Mouse (Mus musculus): Measurements from ENCODE around the gene Pxn. TPM values are rescaled to one million over a fixed set of nuclear protein-coding genes. Genes with fewer than 3 reads are reported as not detected.
A peak's percentile ranks its signal among the peaks of the same experiment; 100 is the strongest.

Gene Pxn
- polyA plus RNA-seq, 1 experiment from 2014 or later = 56.4 TPM

DNA sequence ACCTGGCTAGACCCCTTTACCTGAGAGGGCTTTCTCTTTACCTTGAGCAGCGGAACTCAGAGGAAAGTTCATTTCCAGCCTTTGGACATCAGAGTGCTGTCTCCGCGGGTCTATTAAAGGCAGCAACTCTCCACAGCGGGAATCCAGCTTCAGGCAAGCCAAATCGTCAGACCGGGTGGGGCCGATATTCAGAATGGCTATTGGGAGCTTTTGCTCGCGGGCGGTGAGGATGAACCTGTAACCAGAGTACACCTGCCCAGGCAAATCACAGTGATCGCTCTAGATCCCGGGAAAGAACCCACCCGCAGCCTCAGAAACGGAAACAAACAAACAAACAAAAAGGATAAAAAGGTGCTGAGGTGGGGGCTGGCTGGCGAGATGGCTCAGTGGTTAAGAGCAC, 26.9 kb upstream of the Pxn start:
- Histone ChIP-seq H3K27me3 (replicated peaks; ENCODE audit: insufficient read depth, low read length) (no peaks in the 10 kb centered on the region), H3K27ac (ENCODE audit: low read length) (no peak overlapping the region), H3K4me1 (ENCODE audit: insufficient read depth, low read depth, low read length) (no peaks in the 10 kb centered on the region; the same call in none of the 2 replicates), H3K9ac (replicated peaks; ENCODE audit: low read depth) (no peak overlapping the region), H3K36me3 (ENCODE audit: insufficient read depth, low read length) (0 out of 2 replicates have a peak, but pooled peaks cover 3% of the 10 kb centered on the region), H3K4me3 (ENCODE audit: low read depth, low read length) (no peak overlapping the region), H3K9me3 (ENCODE audit: low read length) (no peaks in the 10 kb centered on the region), H3K4me2 (replicated peaks; ENCODE audit: low read depth, low read length) (no peak overlapping the region)
- ATAC-seq (no peak), DNase-seq (ENCODE audit: low spot score) (no peak)
- WGBS = 64% methylated on average over 15 of the region's 15 CpGs
- TF ChIP-seq EP300 (IDR thresholded peaks at IDR 0.05) (no peak), CTCF (IDR thresholded peaks at IDR 0.05) (no peak)

DNA sequence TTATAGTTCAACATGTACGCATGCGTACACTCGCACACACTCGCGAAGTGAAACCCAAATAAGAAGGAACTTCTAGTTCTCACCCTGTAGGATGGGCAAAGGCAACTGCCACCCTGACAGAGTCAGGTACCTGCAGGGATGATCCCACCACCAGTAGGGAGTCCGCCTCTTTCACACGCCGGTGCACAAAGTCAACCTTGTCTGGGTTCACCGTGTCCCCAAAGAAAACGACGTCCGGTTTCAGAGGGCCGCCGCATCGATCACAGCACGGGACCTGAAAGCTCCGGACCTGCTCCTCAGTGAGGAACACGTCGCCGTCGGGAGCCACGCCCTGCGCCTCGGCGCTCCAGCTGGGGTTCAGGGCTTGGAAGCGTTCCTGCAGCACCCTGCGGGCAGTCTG, 26.4 kb upstream of the Pxn start:
- DNase-seq (ENCODE audit: low spot score) (no peak), ATAC-seq (no peak)
- H3K4me1 ChIP-seq (ENCODE audit: insufficient read depth, low read depth, low read length) = no peaks in the 10 kb centered on the region; the same call in none of the 2 replicates
- H3K9me3 ChIP-seq (ENCODE audit: low read length) = no peaks in the 10 kb centered on the region
- H3K36me3 ChIP-seq (ENCODE audit: insufficient read depth, low read length) = 0 out of 2 replicates have a peak, but pooled peaks cover 3% of the 10 kb centered on the region
- H3K9ac ChIP-seq (replicated peaks; ENCODE audit: low read depth) = no peak overlapping the region
- TF ChIP-seq EP300 (IDR thresholded peaks at IDR 0.05) = no peak
- TF ChIP-seq CTCF (IDR thresholded peaks at IDR 0.05) = no peak
- 33% methylated on average over 27 of the region's 27 CpGs for WGBS
- no peaks in the 10 kb centered on the region for H3K27me3 ChIP-seq (replicated peaks; ENCODE audit: insufficient read depth, low read length)
- H3K4me2 ChIP-seq (replicated peaks; ENCODE audit: low read depth, low read length) = 0 out of 2 replicates have a peak overlapping the region, but pooled peaks have one; percentile 22
- H3K4me3 ChIP-seq (ENCODE audit: low read depth, low read length) = no peak overlapping the region; the same call in 1 of the 2 replicates
- no peak overlapping the region for H3K27ac ChIP-seq (ENCODE audit: low read length)

DNA sequence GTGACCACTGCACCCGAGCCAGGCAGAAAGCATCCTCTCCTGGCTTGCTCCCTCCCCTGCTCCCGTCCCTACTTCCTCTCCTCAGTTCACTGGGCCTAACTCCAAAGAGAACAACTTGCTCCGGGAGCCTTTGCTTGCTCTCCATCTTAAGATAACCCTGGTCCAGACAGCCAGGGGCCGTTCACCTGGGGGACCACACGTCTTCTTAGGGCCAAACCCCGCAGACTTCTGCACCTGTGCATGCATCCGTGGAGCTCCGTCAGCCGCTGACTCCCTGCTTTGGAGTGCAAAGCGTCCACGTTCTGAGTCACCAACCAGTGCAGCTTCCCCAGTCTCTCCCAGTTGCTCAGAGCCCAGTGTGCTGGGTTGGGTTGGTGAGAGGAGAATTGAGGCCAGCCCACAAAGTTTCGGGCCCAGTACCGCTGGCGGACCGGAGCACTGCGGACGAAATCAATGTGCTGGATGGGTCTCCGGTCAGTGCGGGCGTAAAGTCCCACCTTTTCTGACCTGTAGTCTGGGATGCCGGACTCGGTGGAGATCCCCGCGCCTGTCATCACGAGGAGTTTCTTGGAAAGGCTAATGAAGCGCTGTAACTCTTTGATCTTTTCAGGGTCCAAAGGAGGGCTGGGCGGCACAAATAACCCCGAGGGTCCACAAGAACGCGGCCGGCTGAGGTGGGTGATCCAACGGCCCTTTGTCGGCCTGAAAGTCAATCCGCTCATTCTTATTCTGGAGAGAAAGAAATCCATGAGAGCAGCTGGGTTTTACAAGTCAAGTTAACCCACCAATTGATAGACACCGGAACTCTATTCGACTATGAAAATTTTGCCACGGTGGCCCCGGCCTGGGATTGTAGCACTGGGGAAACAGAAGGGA, 23.8 kb upstream of the Pxn start:
- no peaks in the 10 kb centered on the region for H3K27me3 ChIP-seq (replicated peaks; ENCODE audit: insufficient read depth, low read length)
- no peak overlapping the region for H3K9ac ChIP-seq (replicated peaks; ENCODE audit: low read depth)
- H3K36me3 ChIP-seq (ENCODE audit: insufficient read depth, low read length) = 0 out of 2 replicates have a peak, but pooled peaks cover 3% of the 10 kb centered on the region
- H3K4me2 ChIP-seq (replicated peaks; ENCODE audit: low read depth, low read length) = no peak overlapping the region
- TF ChIP-seq CTCF (IDR thresholded peaks at IDR 0.05) = no peak
- H3K4me3 ChIP-seq (ENCODE audit: low read depth, low read length) = no peak overlapping the region
- ATAC-seq = no peak
- no peaks in the 10 kb centered on the region; the same call in 1 of the 2 replicates for H3K4me1 ChIP-seq (ENCODE audit: insufficient read depth, low read depth, low read length)
- H3K9me3 ChIP-seq (ENCODE audit: low read length) = no peaks in the 10 kb centered on the region
- DNase-seq (ENCODE audit: low spot score) = no peak
- 53% methylated on average over 38 of the region's 38 CpGs for WGBS
- H3K27ac ChIP-seq (ENCODE audit: low read length) = no peak overlapping the region

DNA sequence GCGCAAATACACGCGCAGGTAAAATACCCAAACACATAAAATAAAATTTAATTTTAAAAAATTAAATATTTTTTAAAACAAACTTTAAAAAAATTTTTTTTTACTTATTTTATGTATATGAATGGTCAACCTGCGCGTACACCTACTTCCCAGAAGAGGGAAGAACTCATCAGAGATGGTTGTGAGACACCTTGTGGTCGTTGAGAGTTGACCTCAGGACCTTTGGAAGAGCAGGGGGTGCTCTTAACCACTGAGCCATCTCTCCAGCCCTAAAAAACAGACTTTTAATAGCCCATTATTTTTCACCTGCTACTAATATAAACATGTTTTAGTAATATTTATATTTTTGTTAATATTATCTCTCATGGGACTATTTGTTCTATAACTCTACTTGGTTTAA, 23.1 kb upstream of the Pxn start:
- Histone ChIP-seq H3K4me2 (replicated peaks; ENCODE audit: low read depth, low read length) (no peak overlapping the region; the same call in 1 of the 2 replicates), H3K36me3 (ENCODE audit: insufficient read depth, low read length) (0 out of 2 replicates have a peak, but pooled peaks cover 3% of the 10 kb centered on the region), H3K27me3 (replicated peaks; ENCODE audit: insufficient read depth, low read length) (no peaks in the 10 kb centered on the region), H3K9ac (replicated peaks; ENCODE audit: low read depth) (no peak overlapping the region), H3K4me3 (ENCODE audit: low read depth, low read length) (no peak overlapping the region), H3K27ac (ENCODE audit: low read length) (no peak overlapping the region), H3K9me3 (ENCODE audit: low read length) (no peaks in the 10 kb centered on the region), H3K4me1 (ENCODE audit: insufficient read depth, low read depth, low read length) (no peaks in the 10 kb centered on the region; the same call in 1 of the 2 replicates)
- 57% methylated on average over 6 of the region's 6 CpGs for WGBS
- ATAC-seq = no peak
- TF ChIP-seq CTCF (IDR thresholded peaks at IDR 0.05) = 0 out of 2 replicates have a peak, but pooled peaks have one; percentile 6
- TF ChIP-seq EP300 (IDR thresholded peaks at IDR 0.05) = no peak
- DNase-seq (ENCODE audit: low spot score) = no peak

DNA sequence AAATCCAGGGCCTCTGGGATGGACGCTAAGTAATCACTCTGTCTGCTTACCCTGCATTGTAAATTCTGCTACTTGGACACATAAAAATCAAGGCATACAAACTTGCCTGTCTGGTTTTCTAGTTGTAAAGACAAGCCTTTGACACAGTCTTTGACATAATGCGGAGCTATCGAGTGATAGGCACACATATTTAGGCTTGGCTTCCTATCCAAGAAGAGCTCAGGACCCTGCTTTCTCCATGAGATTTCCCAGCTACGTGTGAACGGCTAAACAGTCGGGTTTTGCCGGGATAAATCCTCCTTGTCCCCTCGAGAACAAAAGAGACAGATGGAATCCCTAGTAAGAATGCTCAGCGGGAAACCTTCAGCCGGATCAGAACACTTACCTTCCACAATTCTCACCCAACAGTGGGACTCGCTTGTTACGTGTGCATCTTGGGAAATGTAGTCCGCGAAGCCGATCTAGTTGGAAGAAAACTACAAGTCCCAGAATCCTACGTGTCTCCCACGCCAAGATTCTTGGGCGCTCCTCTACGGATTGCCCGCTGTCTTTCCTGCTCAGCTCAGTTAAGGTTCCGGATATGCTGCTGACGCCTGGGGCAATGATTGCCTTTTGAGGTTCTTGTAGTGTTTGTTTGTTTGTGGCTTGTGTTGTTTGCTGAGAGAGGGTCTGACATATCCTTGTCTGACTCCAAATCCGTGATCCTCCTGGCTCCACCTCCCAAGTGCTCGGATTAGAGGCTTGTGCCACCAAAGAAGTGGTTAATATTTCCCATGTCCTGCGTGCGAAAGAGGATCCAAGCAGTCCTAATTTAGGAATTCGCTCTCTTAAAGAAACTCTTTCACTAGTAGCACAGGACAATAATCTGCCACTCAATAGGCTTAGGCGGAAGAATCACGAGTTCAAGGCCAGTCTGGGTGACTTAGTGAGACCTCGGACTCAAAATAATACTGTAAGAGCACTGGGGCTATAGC, 22.2 kb upstream of the Pxn start, which contains the start of gene Sirt4:
TSS of gene Sirt4 (minus strand) at position 779 of the 974 bp plus-strand sequence.
- DNase-seq (ENCODE audit: low spot score) = peak; percentile 99
- no peaks in the 10 kb centered on the region for H3K9me3 ChIP-seq (ENCODE audit: low read length)
- ATAC-seq = peak; percentile 92
- H3K4me1 ChIP-seq (ENCODE audit: insufficient read depth, low read depth, low read length) = peaks cover 4% of the 10 kb centered on the region; the same call in 1 of the 2 replicates
- WGBS = 5% methylated on average over 30 of the region's 30 CpGs
- H3K9ac ChIP-seq (replicated peaks; ENCODE audit: low read depth) = peak within 1 kb of the TSS; percentile 65
- H3K4me3 ChIP-seq (ENCODE audit: low read depth, low read length) = peak within 1 kb of the TSS; percentile 42
- 0 out of 2 replicates have a peak, but pooled peaks cover 3% of the 10 kb centered on the region for H3K36me3 ChIP-seq (ENCODE audit: insufficient read depth, low read length)
- TF ChIP-seq EP300 (IDR thresholded peaks at IDR 0.05) (no peak), CTCF (IDR thresholded peaks at IDR 0.05) (no peak)
- H3K27ac ChIP-seq (ENCODE audit: low read length) = peak within 1 kb of the TSS; percentile 84
- no peaks in the 10 kb centered on the region for H3K27me3 ChIP-seq (replicated peaks; ENCODE audit: insufficient read depth, low read length)
- H3K4me2 ChIP-seq (replicated peaks; ENCODE audit: low read depth, low read length) = peak within 1 kb of the TSS; percentile 61

Data from lung, postnatal 0 days (tissue).